8 mouse cellular contexts compared by ENCODE assay signal in genomic region chr13:70582517-70582916, GRCm38 (mm10). TPM values are rescaled to one million over a fixed set of nuclear protein-coding genes. Genes with fewer than 3 reads are reported as not detected.
A peak's percentile ranks its signal among the peaks of the same experiment; 100 is the strongest.
DNase-seq lines count a peak whose midpoint lies in the region; TF ChIP-seq lines count a peak whose summit lies in the region.

No protein-coding gene starts in this region.

- 27% methylated on average over 2 of the region's 2 CpGs for WGBS in lung, adult 2 months

- peak; percentile 19; the same call in 1 of the 2 replicates for TF ChIP-seq CTCF in lung, adult 2 months (IDR thresholded peaks at IDR 0.05; ENCODE audit: insufficient read depth, low read length)

- no peaks in the 10 kb centered on the region for H3K4me1 ChIP-seq in lung, adult 2 months (ENCODE audit: control insufficient read depth, insufficient read depth, low read length)

- H3K4me3 ChIP-seq in lung, adult 2 months (replicated peaks; ENCODE audit: extremely low read depth, low read depth, low read length) = no peak overlapping the region

- TF ChIP-seq POLR2A in lung, adult 2 months (IDR thresholded peaks at IDR 0.05; ENCODE audit: borderline replicate concordance, extremely low read depth, low read depth, low read length) = no peak

- peak; percentile 35 to 71 for DNase-seq in cerebellum, postnatal 25 days
- no peak for DNase-seq in cerebellum, adult 9-11 months
- DNase-seq in lung, adult 2 months = no peak
- no peak for DNase-seq in lung, adult 18-20 months
- DNase-seq in brain, adult 2 months (ENCODE audit: low read depth, low spot score) = peak; percentile 80
- DNase-seq in kidney, postnatal 4 days = peak; percentile 74 to 76
- peak; percentile 47 for DNase-seq in mesoderm, embryonic 11.5 days (ENCODE audit: low read depth, low spot score)
- DNase-seq in spleen, adult 12 weeks (ENCODE audit: low spot score) = no peak

RNA-seq across cellular contexts. Expression of gene Ice1, which starts 54.9 kb away (rescaled TPM):
- 20.0 and 25.6 TPM in 2 replicates for polyA plus RNA-seq in lung, adult 2 months (2012; rRNA removed)

Comparison
In these comparisons a context has a peak if more than half of its experiments do, and no peak if none do; other contexts are left out.
1. DNase-seq: peak in cerebellum, postnatal 25 days (2 of 2), brain, adult 2 months (single experiment), kidney, postnatal 4 days (2 of 2) and mesoderm, embryonic 11.5 days (single experiment); none in cerebellum, adult 9-11 months (single experiment), lung, adult 2 months (single experiment), lung, adult 18-20 months (0 of 2) and spleen, adult 12 weeks (single experiment).